Mouse (Mus musculus) ES-Bruce4 (cell line): ENCODE results near the gene Fibcd1.

ENCODE experiments used
- CTCF ChIP-seq: IDR thresholded peaks from one replicate; pipeline ENCODE4 v1.8.1; 2011; ENCODE audit warnings: low read depth, low read length
- EP300 ChIP-seq: IDR thresholded peaks from 2 replicates; pipeline ENCODE4 v1.6.1; 2011; ENCODE audit warnings: low read depth, low read length; ENCODE audit not compliant: insufficient read depth
- POLR2A ChIP-seq: IDR thresholded peaks from one replicate; pipeline ENCODE4 v1.8.1; 2011; ENCODE audit warnings: low read length; ENCODE audit not compliant: insufficient read depth

DNA sequence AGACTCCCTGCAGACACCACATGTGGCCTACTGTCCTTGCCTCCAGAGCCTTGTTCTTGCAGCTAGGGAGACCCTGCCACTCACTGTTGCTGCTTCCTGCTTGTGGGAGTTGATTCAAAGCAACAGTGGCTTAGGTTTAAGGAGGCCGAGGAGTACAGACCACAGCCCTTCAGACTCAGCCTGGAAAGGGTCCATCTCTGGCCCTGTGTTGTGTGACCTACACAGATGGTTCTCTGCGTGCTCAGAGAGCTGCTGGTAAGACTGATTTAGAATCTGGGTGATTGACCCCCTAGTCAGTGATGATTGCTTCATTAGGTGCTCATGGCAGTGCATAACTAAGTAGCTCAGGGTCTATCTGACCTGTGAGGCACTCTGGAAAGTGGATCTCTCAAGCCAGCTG is 56.6 kb downstream of the Fibcd1 start:
- TF ChIP-seq CTCF = no peak
- no peak for TF ChIP-seq POLR2A
- no peak for TF ChIP-seq EP300
